Mouse (Mus musculus) thymus, adult 18-20 months (tissue): ENCODE measurements around the gene Tenm4.
A peak's percentile ranks its signal among the peaks of the same experiment; 100 is the strongest.

Source experiments
- DNase-seq, 2 experiments: peaks; one replicate each; pipeline ENCODE4 v3.0.0; 2022; ENCODE audit warnings: mixed read lengths in 2 of 2

Tenm4 gene

GRCm38 (mm10) chr7:96871031-96871430 lies 700.0 kb downstream of the Tenm4 start:
- DNase-seq = no peak

GRCm38 (mm10) chr7:96878511-96879276 lies 707.6 kb downstream of the Tenm4 start:
- DNase-seq = no peak

GRCm38 (mm10) chr7:96879593-96879992 lies 708.5 kb downstream of the Tenm4 start:
- DNase-seq = no peak

GRCm38 (mm10) chr7:96880221-96880944 lies 709.3 kb downstream of the Tenm4 start:
- DNase-seq = no peak

GRCm38 (mm10) chr7:96883297-96883696 lies 712.3 kb downstream of the Tenm4 start:
- DNase-seq = no peak

- no peak for DNase-seq
Observed at GRCm38 (mm10) chr7:96887088-96887654, 716.1 kb downstream of the Tenm4 start.

- DNase-seq = no peak
Observed at GRCm38 (mm10) chr7:96889061-96890034, 718.3 kb downstream of the Tenm4 start.

GRCm38 (mm10) chr7:96890035-96890621 lies 719.1 kb downstream of the Tenm4 start:
- no peak for DNase-seq

- no peak for DNase-seq
Observed at GRCm38 (mm10) chr7:96890987-96891386, 719.9 kb downstream of the Tenm4 start.

GRCm38 (mm10) chr7:96899036-96899569 lies 728.1 kb downstream of the Tenm4 start:
- no peak for DNase-seq

- DNase-seq = no peak
Observed at GRCm38 (mm10) chr7:96902183-96902582, 731.1 kb downstream of the Tenm4 start.

- no peak for DNase-seq
Observed at GRCm38 (mm10) chr7:96903088-96903985, 732.3 kb downstream of the Tenm4 start.

GRCm38 (mm10) chr7:96904442-96904841 lies 733.4 kb downstream of the Tenm4 start:
- DNase-seq = no peak

GRCm38 (mm10) chr7:96904936-96905335 lies 733.9 kb downstream of the Tenm4 start:
- DNase-seq = no peak

- DNase-seq = no peak
Observed at GRCm38 (mm10) chr7:96905422-96905821, 734.4 kb downstream of the Tenm4 start.

- no peak for DNase-seq
Observed at GRCm38 (mm10) chr7:96906216-96906615, 735.2 kb downstream of the Tenm4 start.

- no peak for DNase-seq
Observed at GRCm38 (mm10) chr7:96907971-96908680, 737.1 kb downstream of the Tenm4 start.

GRCm38 (mm10) chr7:96909856-96910255 lies 738.8 kb downstream of the Tenm4 start:
- DNase-seq = no peak

- DNase-seq = no peak
Observed at GRCm38 (mm10) chr7:96910310-96910960, 739.4 kb downstream of the Tenm4 start.

GRCm38 (mm10) chr7:96914031-96914430 lies 743.0 kb downstream of the Tenm4 start:
- DNase-seq = peak; percentile 23 to 41
